10 mouse cellular contexts compared by ENCODE assay signal in the genomic region with DNA sequence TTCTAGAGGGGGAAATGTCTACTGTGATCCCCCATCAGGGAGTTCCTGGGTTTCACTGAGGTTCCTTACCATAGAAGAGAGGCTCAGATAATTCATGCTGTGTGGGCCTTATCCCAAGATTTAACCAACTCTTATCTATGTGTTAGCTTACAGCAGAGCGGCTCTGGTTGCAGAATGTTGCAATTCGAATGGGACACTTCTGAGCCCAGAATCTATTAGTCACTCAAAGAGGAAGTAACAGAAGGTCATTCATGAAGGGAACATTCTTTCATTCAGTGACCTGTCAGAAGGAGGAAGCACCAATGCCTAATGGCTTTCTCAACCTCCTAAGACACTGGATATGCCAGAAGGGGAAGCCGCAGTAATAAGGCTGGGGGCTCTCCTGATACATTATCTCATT.
DNase-seq lines count a peak whose midpoint lies in the region; TF ChIP-seq lines count a peak whose summit lies in the region.
"Had no signal": no experiment of that assay in that cellular context is flagged by ENCODE, and none has a peak within 500 bp of the region (broad histone marks: within the 10 kb centered on the region; RNA-seq: fewer than 3 reads in every experiment).

No protein-coding gene starts in this region.

- intact Hi-C loops in left cerebral cortex, postnatal 14 days (cut with DNase I) = no loop called here

- 38% methylated on average over 3 of the region's 3 CpGs for WGBS in kidney, adult 2 months

- no peak overlapping the region for H3K27ac ChIP-seq in kidney, adult 2 months (ENCODE audit: insufficient read depth, low read depth, low read length)
- H3K27ac ChIP-seq: forebrain, embryonic 13.5 days; midbrain, embryonic 13.5 days had no signal

- H3K4me1 ChIP-seq in kidney, adult 2 months (ENCODE audit: control insufficient read depth, insufficient read depth, low read length) = no peaks in the 10 kb centered on the region; the same call in 1 of the 2 replicates
- H3K4me1 ChIP-seq: midbrain, embryonic 13.5 days had no signal

- no peak overlapping the region for H3K4me3 ChIP-seq in kidney, adult 2 months (ENCODE audit: insufficient read depth, low read depth, low read length)
- H3K4me3 ChIP-seq: forebrain, embryonic 13.5 days; midbrain, embryonic 13.5 days had no signal

- H3K27me3 ChIP-seq in kidney, adult 2 months (replicated peaks; ENCODE audit: control insufficient read depth, insufficient read depth, low read length) = no peaks in the 10 kb centered on the region
- H3K27me3 ChIP-seq: forebrain, embryonic 13.5 days; midbrain, embryonic 13.5 days had no signal

- no peak for TF ChIP-seq CTCF in kidney, adult 2 months (conservative IDR thresholded peaks at IDR 0.05; ENCODE audit: insufficient read depth, insufficient read length, low read depth, low read length)

- no peak for TF ChIP-seq POLR2A in kidney, adult 2 months (IDR thresholded peaks at IDR 0.05; ENCODE audit: low read depth, low read length)

- DNase-seq in kidney, adult 2 months = peak; percentile 52
- DNase-seq in kidney, postnatal 4 days = no peak
- DNase-seq in 416B (ENCODE audit: low read depth) = peak; percentile 85
- peak; percentile 66 for DNase-seq in Muller cell, postnatal 12 days (ENCODE audit: inconsistent ontology term)
- DNase-seq in lung, postnatal 25 days (ENCODE audit: low spot score) = peak; percentile 37
- no peak for DNase-seq in left cerebral cortex, postnatal 14 days (ENCODE audit: low spot score in 2 of 2)
- no peak for DNase-seq in frontal cortex, postnatal 14 days (ENCODE audit: low spot score in 2 of 2)
- DNase-seq: thymus, postnatal 36 days had no signal

- H3K36me3 ChIP-seq in kidney, adult 2 months (ENCODE audit: control insufficient read depth, insufficient read depth, low read length) = no peaks in the 10 kb centered on the region
- H3K36me3 ChIP-seq: midbrain, embryonic 13.5 days had no signal

Comparison
In these comparisons a context has a peak if more than half of its experiments do, and no peak if none do; other contexts are left out.
1. DNase-seq: peak in kidney, adult 2 months (single experiment), 416B (single experiment), Muller cell, postnatal 12 days (single experiment) and lung, postnatal 25 days (single experiment); none in kidney, postnatal 4 days (0 of 2), left cerebral cortex, postnatal 14 days (0 of 2) and frontal cortex, postnatal 14 days (0 of 2).